Mouse (Mus musculus) stomach, postnatal 0 days (tissue): ENCODE data around the gene Calml4.

Experiments
- CTCF ChIP-seq: IDR thresholded peaks from 2 replicates; pipeline ENCODE4 v1.5.1; 2016; ENCODE audit warnings: antibody characterized with exemption, low read depth, mild to moderate bottlenecking, moderate library complexity
- EP300 ChIP-seq: optimal IDR thresholded peaks from 2 replicates; pipeline ENCODE3; 2016; ENCODE audit warnings: antibody characterized with exemption

DNA sequence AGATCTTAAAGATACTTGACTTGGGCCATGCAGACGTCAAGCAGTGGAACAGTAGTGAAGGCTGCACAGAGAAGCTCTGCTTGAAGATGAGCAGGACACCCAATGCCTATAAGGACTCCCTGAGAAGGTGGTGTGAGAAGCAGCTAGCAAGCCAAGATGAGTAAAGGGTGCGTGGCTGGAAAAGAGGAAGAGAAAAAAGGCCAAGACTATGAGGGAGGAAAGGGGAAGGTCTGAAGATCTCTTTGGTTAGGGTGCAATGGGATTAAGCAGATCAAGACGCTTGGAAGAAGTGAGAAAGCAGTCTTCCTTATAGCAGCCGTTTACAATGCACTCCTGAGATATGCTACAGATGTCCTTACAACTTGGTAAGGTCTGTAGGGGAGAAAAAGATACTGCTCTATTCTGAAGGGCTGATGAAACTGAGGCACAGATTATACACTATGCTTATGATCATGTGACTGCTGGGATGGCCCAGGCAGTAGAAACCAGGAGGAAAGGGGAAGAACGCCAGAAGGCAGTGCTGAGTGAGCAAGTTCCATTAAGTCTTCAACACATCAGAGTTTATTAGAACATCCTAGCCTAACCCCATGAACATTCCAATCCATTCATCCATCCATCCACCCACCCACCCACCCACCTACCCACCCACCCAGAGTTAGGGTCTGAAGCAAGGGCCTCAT, 55.6 kb downstream of the Calml4 start:
- TF ChIP-seq CTCF (no peak), EP300 (no peak)
